Mouse (Mus musculus) lung, adult 2 months (tissue): ENCODE results near the gene Ints5.

Experiments
- CTCF ChIP-seq: fragments of 200-500 bp; IDR thresholded peaks from 2 replicates; pipeline ENCODE4 v1.5.1; 2011; ENCODE audit warnings: mild to moderate bottlenecking, low read length, control low read depth; ENCODE audit not compliant: insufficient read depth
- POLR2A ChIP-seq: fragments of 200-500 bp; IDR thresholded peaks from 2 replicates; pipeline ENCODE4 v1.6.1; 2011; ENCODE audit warnings: low read depth, mild to moderate bottlenecking, control low read depth, low read length, borderline replicate concordance; ENCODE audit errors: extremely low read depth

DNA sequence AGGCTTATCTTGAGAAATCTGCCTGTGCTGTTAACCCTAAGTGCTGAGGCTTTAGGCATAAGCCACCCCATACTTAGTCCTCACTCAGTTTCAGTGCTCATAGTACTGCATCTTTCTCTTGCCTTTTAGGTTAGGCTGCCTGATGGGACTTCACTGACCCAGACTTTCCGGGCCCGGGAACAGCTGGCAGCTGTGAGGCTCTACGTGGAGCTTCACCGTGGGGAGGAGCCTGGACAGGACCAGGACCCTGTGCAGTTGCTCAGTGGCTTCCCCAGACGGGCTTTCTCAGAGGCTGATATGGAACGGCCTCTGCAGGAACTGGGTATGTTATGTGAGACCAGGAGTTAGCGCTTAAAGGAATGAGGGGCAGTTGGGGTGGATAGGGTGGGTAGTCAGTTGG lies 17.8 kb upstream of the Ints5 start:
- no peak for TF ChIP-seq POLR2A
- no peak for TF ChIP-seq CTCF
